Mouse (Mus musculus) B cell, adult 62 days (primary cell): ENCODE measurements around the gene Crybg1. TPM values are rescaled to one million over a fixed set of nuclear protein-coding genes. Genes with fewer than 3 reads are reported as not detected.

Source experiments
- total RNA-seq: library from RNA; stranded (reverse); gene quantifications from 4 replicates; pipeline ENCODE4 v1.2.4, GENCODE M21; 2023

Crybg1 gene
- total RNA-seq = 43.9 to 49.5 TPM (median 45.9 TPM) in 4 replicates

GRCm38 (mm10) chr10:44148337-44149317 lies at the start of gene Crybg1:
Gene Crybg1, minus strand, starts transcription at chr10:44148853.

GRCm38 (mm10) chr10:43901578-43902194 lies 247.0 kb downstream of the Crybg1 start, which contains the start of the genes Qrsl1 and Rtn4ip1:
Gene Qrsl1, minus strand, starts transcription at chr10:43901745.
Gene Rtn4ip1, plus strand, starts transcription at chr10:43901807.

Other genes starting within 250 kb of the Crybg1 start
- gene Qrsl1, start 247.1 kb downstream of the Crybg1 start, total RNA-seq = 24.2 to 31.4 TPM (median 26.4 TPM) in 4 replicates
- gene Rtn4ip1, start 247.0 kb downstream of the Crybg1 start, total RNA-seq = 22.6 to 26.8 TPM (median 24.6 TPM) in 4 replicates
- 23.1 to 25.4 TPM (median 23.9 TPM) in 4 replicates for gene Atg5, start 119.5 kb upstream of the Crybg1 start, total RNA-seq